Mouse (Mus musculus) frontal cortex, postnatal 25 days (tissue): ENCODE data around the gene Trrap.

ENCODE experiments used
- DNase-seq, 2 experiments: peaks; one replicate each; pipeline ENCODE4 v3.0.0; 2022; ENCODE audit warnings: low spot score in 2 of 2

The Trrap gene

DNA sequence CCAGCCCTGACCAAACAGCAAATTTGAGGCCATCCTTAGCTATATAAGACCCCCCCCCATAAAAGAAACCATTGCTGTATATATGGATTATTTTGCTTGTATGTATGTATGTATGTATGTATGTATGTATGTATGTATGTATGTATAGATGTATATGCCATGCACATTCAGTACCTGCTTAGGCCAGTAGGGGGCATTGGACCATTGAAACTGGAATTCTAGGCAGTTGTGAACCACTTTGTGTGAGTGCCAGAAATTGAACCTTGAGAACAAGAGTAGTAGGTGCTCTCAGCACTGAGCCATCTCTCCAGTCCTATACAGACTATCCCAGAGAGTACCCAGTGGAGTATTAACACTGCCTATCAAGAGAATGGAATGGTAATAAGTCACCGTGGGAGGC lies 104.2 kb downstream of the Trrap start:
- DNase-seq = no peak

DNA sequence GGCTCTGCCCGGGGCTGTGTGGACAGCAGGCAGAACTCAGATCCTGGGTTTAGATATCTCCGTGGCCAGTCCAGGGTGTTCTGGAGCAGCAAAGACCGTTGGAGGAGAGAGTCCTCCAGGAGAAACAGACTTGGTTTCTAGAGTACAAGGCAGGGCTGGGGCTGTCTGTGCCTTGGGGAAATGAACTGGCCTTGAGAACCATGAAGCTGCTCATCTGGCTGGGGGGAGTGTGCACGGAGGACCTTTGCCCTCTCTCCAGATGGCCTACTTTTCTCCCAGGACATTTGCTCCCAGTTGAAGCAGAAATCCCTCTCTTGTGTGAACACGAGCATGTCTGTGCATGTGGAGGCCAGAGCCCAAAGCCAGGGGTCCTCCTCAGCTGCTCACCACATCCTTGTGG lies 104.8 kb downstream of the Trrap start:
- DNase-seq = no peak

DNA sequence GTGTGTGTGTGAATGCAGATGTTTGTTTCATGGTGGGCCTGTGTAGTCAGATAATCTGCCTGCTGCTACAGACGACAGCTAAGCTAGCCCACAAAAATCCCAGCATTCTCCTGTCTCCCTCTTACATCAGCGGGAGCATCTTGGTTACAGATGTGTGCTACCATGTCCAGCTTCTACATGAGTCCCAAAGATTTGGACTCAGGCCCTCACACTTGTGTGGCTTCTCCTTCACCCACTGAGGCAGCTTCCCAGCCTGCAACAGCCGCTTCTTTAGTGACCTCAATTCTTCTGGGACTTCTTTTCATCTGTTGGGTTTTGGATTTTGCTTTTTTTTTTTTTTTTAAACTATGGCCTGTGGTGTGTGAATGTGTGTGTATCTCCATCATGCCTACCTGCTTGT lies 105.3 kb downstream of the Trrap start:
- no peak for DNase-seq

DNA sequence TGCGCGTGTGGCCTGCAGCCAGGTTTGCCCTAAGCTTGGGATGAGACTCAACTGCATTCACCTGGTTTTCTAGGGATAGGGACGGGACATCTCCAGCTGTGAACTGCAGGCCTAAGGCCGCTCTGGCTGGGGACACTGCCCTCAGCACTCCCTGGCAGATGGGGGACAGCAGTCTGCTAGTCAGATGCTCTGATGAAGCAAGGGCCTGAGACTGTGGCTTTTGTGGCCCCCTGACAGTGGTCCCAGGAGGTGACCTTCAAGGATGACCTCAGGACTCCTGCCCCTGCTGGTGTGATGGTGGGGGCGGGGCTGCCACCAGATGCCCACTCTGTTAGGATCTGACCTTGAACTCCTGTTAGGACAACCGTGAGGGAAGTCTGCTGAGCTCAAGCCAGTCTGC lies 107.7 kb downstream of the Trrap start:
- no peak for DNase-seq

DNA sequence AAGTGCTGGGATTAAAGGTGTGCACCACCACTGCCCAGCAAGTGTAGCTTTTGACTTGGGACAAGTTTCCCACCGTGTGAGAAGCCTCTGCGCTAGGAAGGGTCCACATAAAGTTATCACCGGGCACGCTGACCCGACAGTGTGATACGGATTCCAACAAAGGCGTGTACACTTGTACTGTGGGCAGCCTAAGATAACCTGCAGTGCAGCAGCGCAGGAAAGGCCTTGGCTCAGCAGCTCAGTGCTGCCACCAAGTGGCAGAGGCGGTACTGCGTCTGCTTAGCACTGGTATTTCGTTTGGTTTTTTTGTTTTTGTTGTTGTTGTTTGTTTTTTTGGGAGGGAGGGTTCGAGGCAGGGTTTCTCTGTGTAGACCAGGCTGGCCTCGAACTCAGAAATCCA lies 108.4 kb downstream of the Trrap start:
- peak; percentile 67 to 78 for DNase-seq

DNA sequence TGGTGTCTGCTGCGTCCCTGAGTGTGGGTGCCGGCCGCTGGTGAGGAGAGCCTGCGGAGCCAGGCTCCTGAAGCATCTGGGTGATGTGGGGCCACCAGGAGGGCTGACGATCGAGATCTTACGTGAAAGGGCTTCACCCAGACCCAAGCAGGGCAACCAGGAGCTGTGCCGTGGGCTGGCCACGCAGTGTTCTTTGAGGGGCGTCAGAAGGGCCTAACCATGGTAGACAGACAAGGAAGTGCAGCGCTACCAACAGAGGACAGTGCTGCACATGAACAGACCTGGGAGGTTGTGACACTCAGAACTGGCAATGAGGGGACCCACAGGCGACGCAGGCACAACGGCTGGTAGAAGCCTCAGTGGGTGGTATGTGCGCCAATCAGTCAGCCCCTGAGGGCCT lies 109.5 kb downstream of the Trrap start:
- DNase-seq = no peak

DNA sequence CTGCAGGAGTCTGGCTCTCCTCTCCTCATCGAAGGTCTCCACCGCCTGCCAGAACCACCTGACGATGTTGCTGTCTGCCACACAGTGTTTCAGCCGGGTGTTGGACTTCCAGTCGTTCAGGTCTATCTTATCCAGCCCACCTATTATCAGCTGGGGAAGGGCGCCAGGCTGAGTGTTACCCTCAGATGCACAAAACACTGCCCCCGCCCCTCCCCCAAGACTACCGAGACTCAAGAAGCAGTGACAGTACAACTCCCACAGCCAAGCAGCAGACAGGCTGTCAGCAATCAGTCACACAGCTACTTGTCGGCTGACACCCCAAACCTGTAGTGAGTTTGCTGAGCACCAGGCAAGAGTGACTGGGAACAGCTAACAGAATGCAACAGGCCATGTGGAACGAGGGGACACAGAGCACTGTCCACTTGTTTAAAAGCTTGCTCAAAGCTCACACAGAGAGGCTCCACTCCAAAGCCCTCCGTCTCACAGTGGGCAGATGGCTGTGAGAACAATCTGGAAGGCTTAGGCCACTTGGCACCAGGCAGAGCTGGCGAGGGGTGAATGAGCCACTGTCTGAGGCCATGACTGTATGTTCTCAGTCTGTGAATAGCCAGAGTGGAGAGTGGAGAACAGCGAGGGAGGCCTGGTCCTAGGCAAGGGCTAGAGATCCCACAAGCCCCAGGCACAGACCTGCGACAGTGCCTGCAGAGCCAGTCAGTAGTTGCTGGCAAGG lies 114.3 kb downstream of the Trrap start:
- no peak for DNase-seq

DNA sequence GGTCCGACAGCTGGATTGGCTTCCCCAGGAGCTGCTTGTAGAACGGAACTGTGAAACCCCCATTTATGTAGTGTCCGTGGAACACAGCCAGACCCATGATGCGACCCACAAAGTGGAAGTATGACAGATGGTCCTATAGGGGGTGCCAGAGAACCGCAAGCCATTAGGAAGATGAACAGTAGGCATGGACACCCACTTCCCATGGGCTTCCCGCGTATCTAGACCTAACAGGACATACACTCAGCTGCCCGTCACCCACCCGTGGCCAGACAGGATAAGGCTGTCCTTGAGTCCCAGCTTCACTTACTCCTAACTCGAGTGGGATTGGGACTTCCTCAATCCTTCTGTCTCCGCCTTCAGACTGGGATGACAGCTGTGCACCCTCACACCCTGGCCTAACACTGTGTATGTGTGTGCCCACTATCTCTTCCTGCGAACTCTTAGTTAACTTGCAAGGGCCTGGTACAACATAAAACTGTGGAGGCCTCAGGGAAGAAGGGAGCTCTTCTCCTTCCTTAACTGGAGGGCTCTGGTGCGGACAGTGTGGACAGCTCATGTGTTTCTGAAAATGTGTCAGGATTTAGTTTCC lies 117.2 kb downstream of the Trrap start:
- no peak for DNase-seq

DNA sequence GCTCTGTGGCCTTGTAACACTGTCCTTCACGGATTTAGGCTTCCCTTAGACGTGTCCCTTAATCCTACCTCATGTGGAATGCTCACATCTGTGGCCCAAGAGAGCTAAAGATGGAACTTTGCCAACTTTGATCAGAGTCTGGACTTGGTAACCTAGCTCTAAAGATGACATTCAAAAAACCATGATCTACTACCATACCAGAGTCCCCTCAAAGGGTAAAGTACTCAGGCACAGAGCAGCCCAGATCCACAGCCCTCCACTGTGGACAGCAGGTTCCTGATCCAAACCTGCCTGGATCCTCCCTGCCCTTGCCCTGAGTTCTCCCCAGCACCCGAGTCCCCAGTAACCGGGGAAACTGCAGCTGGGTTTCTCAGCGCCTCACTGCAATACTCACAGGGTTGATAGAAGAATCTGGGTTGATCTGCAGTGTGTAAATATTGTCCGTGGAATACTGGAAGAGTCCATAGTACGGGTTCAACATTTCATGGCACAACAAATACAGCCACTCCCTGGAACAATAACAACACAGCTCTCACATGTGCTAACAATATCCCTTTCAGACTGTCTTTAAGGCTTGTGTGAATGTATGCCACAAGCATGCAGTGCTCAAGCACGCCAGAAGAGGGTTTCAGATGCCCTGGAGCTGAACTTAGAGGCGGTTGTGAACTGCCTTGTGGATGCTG lies 118.6 kb downstream of the Trrap start:
- DNase-seq = no peak

DNA sequence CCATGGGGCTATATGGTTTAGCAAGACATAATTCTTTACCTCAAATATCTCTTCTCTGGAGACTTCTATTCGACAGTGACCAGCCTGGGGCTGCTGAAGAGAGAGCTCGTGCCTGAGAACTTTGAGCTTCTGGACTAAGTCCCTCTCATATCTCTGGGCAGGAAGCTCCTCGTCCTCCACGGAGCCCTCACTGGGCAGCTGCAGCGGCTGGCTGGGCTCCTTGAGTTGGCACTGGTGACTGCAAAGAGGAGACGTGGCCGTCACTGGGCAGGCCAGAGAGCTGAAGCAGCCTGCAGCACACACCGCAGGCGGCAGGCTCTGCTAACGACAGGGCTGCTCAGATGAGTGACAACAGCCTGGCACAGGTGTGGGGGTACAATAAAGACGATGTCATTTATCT lies 123.7 kb downstream of the Trrap start:
- no peak for DNase-seq

DNA sequence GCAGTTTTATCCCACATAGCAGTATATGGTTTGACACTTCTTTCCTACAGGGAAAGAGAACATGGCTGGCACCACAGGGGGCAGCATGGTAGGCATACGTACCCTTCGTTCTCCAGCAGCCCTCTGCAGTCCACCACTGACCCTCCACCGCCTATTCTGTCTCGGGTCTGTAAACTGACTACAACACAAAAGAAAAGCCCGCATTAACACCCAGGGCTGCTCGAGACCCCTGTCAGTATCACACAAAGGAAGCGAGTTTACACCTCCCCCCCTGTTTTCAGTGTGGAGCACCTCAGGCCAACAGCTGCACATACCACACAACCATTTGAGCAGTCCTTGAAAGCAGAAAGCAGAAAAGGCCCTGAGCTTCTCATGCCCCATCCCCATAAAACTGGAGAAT lies 130.3 kb downstream of the Trrap start:
- DNase-seq = no peak

DNA sequence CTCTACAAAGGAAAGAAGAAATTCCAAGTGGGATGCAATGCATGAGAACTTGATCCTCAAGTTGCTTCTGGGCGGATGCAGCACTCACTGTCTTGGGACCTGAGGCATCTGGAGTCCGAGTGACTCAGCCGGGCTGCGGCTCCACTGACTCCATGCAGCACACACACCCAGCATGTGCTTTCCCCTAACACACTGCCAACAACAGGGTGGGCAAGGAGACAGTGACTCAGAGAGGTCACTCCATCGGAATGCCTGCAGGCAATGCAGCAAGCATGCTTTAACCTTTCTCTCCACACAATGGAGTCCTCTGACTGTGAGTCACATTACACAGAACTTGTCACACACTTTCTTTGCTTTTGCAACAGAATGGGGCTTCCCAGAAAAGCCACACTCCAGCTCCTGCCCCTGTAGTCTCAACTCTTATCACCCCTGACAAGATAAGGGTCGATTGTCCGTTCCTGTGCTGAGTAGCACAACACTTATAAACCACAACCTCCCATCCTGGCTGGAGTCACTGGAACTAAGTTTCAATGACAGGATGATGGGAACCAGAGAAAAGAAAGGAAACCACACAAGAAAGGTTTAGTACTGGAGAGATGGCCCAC lies 131.0 kb downstream of the Trrap start:
- DNase-seq = no peak

DNA sequence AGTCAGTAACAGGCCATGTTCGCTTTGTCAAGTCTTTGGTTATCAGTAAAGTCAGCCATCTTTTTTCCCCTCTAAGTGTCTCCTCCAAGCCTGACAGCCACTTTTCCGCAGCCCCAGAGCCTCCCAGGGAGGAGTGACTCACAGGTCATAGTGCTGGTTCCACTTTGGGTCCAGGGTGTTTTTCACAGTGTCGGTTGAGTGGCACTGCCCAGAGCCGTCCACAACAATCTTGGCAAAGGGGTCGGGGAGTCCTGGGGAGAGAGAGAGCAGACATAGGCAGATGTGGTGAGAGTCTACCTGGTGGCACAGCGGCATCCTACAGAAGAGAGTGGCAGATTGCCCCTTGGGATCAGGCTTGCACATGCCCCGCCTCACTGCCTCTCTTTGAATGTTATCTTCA lies 133.5 kb downstream of the Trrap start:
- DNase-seq = no peak

DNA sequence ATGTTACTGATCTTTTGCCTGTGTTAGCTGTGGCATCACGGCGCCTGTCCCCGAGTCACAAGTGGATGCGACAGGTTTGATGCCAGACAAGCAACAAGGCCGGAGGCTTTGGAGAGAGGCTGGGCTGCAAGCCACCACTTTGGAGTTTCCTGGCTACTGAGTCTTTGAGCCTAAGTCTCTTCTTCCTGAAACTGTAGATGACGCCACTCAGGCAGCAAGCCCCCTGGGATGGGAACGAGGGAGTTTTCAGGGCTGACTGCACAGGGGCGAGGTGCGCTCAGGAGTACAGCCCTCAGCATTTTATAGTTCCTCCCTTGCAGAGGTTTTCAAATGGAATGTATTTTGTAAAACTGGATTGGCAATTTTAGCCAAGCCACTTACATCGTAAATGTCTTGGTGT lies 134.3 kb downstream of the Trrap start:
- no peak for DNase-seq

DNA sequence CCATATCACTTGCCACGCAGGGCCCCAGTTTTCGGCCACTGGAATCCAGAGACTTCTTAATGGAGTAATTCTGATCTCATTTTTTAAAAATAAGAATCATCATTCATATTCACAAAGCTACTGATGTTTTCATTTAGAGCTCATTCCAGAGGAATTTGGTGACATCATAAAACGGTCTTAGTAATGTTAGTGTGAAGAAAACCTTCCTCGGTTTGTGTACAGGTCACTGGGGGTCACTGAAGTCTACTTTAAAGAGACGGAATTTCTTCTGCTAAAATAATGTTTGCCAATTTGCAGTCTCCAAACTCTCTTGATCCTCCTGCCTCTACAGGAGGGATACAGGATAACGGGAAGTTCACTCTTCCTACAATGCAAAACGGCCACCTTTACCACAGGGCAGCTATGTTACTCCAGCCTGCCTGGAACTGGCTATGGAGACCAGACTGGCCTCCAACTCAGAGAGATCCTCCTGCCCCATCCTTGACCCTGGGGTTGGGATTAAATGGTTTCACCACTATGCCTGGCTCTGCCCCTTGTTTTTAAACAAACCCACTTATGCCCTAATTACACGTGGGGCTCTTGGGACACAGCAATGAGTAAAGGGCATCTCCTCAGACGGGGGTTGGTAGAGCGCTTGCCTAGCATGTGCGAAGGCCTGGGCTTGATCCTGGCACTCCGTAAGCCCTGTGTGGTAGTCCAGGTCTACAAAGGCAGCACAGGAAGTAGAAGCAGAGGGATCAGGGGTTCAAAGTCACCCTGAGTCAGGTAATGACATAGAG lies 137.0 kb downstream of the Trrap start:
- no peak for DNase-seq

DNA sequence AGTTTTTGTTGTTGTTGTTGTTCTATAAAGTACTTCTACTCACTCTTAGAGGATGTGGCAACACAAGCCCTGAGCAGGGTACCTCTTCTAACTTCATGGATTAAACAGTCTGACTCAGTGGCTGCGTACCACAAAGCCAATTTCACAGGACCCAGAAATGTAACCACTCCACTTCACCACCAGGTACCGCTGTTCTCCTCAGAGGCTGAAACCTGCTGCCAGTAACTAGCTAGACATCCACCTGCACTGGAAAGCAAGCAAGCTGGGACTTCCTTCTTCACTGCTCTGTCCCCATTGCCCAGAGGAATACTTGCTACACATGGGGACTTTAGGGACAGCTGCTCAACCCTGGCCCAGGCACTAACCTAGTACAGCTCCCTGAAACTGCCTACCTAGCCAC lies 140.1 kb downstream of the Trrap start:
- no peak for DNase-seq
